Mouse (Mus musculus): ENCODE data around the gene Nfatc2ip. TPM values are rescaled to one million over a fixed set of nuclear protein-coding genes. Genes with fewer than 3 reads are reported as not detected.

Nfatc2ip gene
- polyA plus RNA-seq, 1 experiment from 2014 or later = 2.4 TPM

DNA sequence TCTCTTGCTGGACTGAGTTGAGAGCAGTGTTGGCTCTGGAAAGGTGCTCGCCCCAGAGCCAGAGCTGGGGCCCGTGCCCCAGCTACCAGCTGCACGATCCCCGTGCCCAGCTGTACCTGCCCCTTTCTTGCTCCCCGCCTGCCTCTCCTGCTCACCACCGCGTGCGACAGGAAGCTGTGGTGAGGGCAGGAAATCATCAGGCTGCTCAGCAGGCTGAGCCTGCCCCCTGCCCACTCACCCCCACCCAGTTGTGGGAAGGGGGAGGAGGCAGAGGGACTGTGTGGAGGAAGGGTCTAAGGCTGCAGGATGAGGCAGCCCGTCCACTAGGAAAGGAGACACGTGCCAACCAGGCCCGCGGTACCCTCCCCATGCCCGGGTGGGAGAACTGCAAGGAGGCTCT, 27.1 kb downstream of the Nfatc2ip start, which contains the start of gene Lat:
Gene Lat (minus strand): TSS at position 178 of the 400 bp plus-strand sequence.
- Histone ChIP-seq H3K4me1 (no peaks in the 10 kb centered on the region), H3K4me3 (no peak within 1 kb of the TSS), H3K27ac (no peak within 1 kb of the TSS), H3K4me2 (replicated peaks) (no peak within 1 kb of the TSS), H3K9me3 (no peaks in the 10 kb centered on the region), H3K36me3 (peaks cover 58% of the 10 kb centered on the region), H3K9ac (no peak within 1 kb of the TSS), H3K27me3 (no peaks in the 10 kb centered on the region)
- 72% methylated on average over 13 of the region's 13 CpGs for WGBS
- no peak for ATAC-seq (ENCODE audit: low FRiP score, low read depth)

DNA sequence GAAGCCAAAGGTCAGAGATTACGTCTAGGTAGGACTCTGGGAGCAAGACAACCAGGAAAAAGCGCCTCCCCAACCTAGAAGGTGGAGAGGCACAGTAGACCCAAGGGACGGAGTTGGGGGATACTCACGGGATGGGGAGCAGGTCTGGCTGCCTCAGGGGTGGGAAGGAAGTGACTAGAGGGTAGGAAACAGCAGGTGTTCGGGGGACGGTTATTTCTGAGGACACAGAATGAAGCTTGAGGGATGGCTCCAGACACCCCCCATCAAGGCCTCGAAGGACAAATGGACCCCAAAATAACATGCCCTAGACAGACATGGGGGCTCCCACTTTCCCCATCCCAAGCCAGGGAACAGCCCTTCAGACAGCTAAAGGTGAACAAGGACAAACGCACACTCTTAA, 28.2 kb downstream of the Nfatc2ip start:
- H3K36me3 ChIP-seq = peaks cover 55% of the 10 kb centered on the region
- ATAC-seq (ENCODE audit: low FRiP score, low read depth) = no peak

DNA sequence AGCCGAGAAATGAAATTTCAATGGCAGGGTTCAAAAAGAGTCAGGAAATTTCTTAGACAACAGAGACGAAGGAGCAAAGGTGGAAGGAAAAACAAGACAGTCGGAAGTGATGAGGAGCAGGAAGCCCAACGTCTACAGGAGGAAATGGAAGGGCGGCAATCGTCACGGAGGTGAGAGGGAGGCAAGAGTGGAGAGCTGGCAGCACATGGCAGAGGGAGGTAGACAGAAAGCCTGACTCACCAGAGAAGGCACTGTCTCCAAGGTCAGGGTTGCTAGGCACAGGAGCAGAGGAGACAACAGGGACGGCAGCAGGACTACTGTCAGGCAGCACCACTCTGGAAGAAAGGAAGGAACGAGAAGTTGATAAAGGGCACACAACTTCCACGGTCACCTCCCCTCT, 28.9 kb downstream of the Nfatc2ip start:
- Histone ChIP-seq H3K27ac (no peak overlapping the region), H3K9me3 (no peaks in the 10 kb centered on the region), H3K4me1 (no peaks in the 10 kb centered on the region), H3K27me3 (no peaks in the 10 kb centered on the region), H3K4me2 (replicated peaks) (no peak overlapping the region), H3K4me3 (no peak overlapping the region), H3K9ac (no peak overlapping the region), H3K36me3 (peaks cover 48% of the 10 kb centered on the region)
- ATAC-seq (ENCODE audit: low FRiP score, low read depth) = no peak
- WGBS = 86% methylated on average over 10 of the region's 10 CpGs

More for the DNA sequence above, 28.2 kb downstream of the Nfatc2ip start:
- Histone ChIP-seq H3K9ac (no peak overlapping the region), H3K4me2 (replicated peaks) (no peak overlapping the region), H3K4me1 (no peaks in the 10 kb centered on the region), H3K9me3 (no peaks in the 10 kb centered on the region), H3K27me3 (no peaks in the 10 kb centered on the region), H3K27ac (no peak overlapping the region), H3K4me3 (no peak overlapping the region)
- WGBS = 87% methylated on average over 8 of the region's 8 CpGs

DNA sequence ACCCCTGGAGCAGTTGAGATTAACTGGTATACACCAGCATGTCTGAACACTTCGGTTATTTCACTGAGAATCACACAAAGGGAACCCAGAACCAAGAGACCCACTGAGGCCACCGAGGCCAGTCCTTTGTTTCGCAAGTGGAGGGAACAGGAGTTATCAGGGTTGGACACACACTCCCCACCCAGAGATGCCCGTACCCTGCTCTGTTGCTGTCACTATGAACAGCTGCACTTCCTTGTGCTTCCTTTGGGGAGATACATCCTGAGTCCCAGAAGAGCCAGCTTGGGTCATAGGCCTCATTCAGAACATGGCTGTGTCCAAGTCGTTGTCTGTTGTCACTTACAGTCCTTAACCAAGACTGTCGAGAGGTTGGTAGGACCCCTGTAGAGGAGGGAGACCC, 33.5 kb downstream of the Nfatc2ip start:
- 81% methylated on average over 6 of the region's 6 CpGs for WGBS

DNA sequence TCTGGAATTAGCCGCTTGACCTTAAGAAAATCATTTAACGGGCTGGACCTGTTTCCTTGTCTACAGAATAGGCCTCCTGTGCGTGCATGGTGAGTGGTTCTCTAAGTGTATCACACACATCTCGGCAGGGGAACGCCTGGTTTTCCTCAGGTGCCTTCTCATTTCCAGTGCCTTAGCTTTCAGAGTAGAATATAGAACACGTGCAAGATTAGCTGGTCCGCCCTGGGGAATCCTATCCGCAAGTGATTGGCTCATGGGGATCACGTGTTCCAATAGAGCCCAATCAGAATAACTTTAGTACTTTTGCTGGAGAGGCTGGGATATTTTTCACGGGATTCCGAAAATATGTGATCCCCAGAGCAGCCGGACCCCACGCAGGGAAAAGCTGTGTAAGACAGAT, 37.5 kb downstream of the Nfatc2ip start:
- no peak overlapping the region for H3K9ac ChIP-seq
- no peaks in the 10 kb centered on the region for H3K4me1 ChIP-seq
- no peak overlapping the region for H3K27ac ChIP-seq
- H3K4me3 ChIP-seq = no peak overlapping the region
- H3K9me3 ChIP-seq = no peaks in the 10 kb centered on the region
- no peak for ATAC-seq (ENCODE audit: low FRiP score, low read depth)
- H3K36me3 ChIP-seq = peaks cover 4% of the 10 kb centered on the region; the same call in 1 of the 2 replicates
- no peaks in the 10 kb centered on the region for H3K27me3 ChIP-seq
- H3K4me2 ChIP-seq (replicated peaks) = peak overlapping the region; percentile 16; the same call in 1 of the 2 replicates
- 55% methylated on average over 13 of the region's 13 CpGs for WGBS

More for the DNA sequence above, 33.5 kb downstream of the Nfatc2ip start:
- H3K4me1 ChIP-seq = no peaks in the 10 kb centered on the region
- no peak overlapping the region for H3K9ac ChIP-seq
- H3K4me3 ChIP-seq = no peak overlapping the region
- ATAC-seq (ENCODE audit: low FRiP score, low read depth) = no peak
- no peak overlapping the region for H3K4me2 ChIP-seq (replicated peaks)
- H3K27ac ChIP-seq = no peak overlapping the region
- H3K27me3 ChIP-seq = no peaks in the 10 kb centered on the region
- H3K9me3 ChIP-seq = no peaks in the 10 kb centered on the region
- H3K36me3 ChIP-seq = peaks cover 12% of the 10 kb centered on the region; the same call in 1 of the 2 replicates

DNA sequence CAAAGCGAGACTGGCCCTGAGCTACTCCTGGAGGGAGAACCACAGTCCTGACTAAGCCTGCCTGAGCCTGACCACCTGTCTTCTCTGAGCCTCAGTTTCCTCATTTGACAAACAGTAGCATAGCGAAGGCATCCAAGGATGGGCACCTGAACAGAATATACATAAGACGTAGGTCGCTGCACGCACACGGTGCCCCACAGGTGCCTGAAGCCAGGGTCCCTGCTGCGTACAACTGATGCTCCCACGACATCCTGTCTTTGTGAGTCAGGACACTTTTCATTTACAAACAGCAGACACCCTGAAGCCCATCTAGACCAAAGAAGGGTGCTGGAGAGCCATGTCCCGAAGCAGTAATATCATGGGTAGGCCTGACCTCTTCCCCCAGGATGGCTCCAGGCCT, 38.1 kb downstream of the Nfatc2ip start:
- ATAC-seq (ENCODE audit: low FRiP score, low read depth) = no peak
- Histone ChIP-seq H3K36me3 (no peaks in the 10 kb centered on the region), H3K9ac (no peak overlapping the region), H3K4me1 (no peaks in the 10 kb centered on the region), H3K9me3 (no peaks in the 10 kb centered on the region), H3K27me3 (no peaks in the 10 kb centered on the region; the same call in 1 of the 2 replicates), H3K4me3 (no peak overlapping the region), H3K4me2 (replicated peaks) (no peak overlapping the region), H3K27ac (no peak overlapping the region)
- WGBS = 90% methylated on average over 9 of the region's 9 CpGs

DNA sequence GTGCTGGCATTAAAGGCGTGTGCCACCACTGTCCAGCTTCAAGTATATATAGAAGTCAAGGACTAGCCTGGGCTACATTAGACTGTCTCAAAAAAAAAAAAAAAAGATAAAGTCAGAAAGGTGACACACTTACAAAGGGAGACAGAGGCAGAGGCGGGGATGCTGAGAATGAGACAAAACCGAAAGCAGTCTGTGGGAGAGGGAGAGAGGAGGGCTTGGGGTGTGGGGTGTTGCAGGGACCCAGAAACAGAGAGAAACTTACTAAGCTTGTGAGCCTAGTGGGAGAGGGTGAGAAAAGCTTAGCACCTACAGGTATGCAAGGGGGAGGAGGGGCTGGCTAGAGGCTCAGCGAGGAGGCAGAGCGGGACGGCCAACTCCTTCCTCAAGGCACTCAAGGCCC, 38.7 kb downstream of the Nfatc2ip start:
- no peak for ATAC-seq (ENCODE audit: low FRiP score, low read depth)
- Histone ChIP-seq H3K4me3 (no peak overlapping the region), H3K9me3 (no peaks in the 10 kb centered on the region), H3K27me3 (no peaks in the 10 kb centered on the region; the same call in 1 of the 2 replicates), H3K4me2 (replicated peaks) (no peak overlapping the region), H3K9ac (no peak overlapping the region), H3K36me3 (no peaks in the 10 kb centered on the region), H3K4me1 (no peaks in the 10 kb centered on the region), H3K27ac (no peak overlapping the region)
- WGBS = 77% methylated on average over 6 of the region's 6 CpGs

DNA sequence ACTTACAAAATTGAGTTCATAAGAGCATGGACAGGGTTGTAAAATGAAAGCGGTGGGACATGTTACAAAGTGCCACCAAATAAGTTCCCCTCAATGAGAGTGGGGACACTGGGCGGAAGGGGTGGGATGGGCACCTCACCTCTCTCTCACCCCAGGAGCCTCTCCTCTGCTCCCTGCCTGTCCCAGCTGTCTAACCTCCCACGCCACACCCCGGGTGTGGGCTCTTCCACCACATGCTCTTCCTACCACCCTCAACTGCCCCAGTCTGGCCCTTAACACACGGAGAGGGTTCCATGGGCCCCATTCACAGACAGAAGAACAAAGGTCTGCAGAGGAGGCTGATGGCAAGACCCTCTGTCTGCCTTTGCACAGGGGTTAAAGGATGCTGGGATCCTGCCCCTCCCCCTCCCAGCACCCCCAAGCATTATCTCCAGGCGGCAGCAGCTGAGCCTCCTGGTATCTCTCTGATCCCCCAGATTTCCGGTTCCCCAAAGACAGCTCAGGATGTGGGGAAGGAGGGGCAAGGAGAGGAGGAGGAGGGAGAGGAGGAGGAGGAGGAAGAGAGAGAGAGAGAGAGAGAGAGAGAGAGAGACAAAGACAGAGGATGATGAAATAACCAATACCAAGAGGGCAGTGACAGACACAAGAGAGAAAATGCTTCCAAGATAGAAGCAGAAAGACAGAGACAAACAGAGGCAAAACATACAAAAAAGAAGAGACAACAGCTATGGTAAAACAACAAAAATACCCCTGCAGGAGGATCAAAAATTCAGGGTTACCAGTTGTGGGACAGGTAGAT, 39.5 kb downstream of the Nfatc2ip start:
- no peak for ATAC-seq (ENCODE audit: low FRiP score, low read depth)
- H3K9me3 ChIP-seq = no peaks in the 10 kb centered on the region
- WGBS = 51% methylated on average over 7 of the region's 7 CpGs

DNA sequence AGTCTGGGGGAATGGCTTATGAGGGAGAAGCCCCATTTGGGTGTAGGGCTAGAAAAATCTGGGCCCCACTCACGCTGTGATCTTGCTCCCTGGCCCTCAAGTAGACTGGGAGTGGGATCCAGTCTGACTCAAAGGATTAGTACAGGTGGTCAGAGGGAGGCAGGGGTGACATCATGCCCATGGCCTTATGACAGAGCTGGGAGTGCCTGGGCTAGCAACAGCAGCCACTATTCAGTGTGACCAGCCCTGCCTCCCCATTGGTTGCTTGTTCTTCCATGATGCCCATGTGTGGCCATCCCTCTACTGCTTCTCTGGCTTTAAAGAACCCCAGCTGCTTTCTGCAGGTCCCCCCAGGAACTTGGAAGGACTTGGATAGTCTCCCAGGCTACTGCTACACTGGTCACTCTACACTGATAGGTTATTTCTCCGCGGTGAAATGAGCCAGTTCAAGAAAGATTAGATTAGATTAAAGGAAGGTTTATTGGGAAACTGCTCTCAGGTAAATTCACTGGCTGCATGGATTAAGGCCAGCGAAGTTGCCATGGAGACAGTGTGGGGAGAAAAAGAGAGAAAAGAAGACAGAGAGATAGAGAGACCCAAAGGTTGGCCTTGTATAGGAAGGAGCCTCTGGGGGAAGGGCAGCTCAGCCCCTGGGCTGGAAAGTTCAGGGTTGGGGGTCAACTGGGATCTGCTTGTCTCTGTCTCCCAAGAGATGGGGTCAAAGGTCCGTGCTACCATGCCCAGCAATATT, 40.5 kb downstream of the Nfatc2ip start:
- 64% methylated on average over 5 of the region's 5 CpGs for WGBS
- Histone ChIP-seq H3K4me1 (no peaks in the 10 kb centered on the region), H3K9me3 (no peaks in the 10 kb centered on the region), H3K27ac (no peak overlapping the region), H3K4me2 (replicated peaks) (no peak overlapping the region), H3K4me3 (no peak overlapping the region), H3K27me3 (no peaks in the 10 kb centered on the region; the same call in 1 of the 2 replicates), H3K36me3 (no peaks in the 10 kb centered on the region), H3K9ac (no peak overlapping the region)
- ATAC-seq (ENCODE audit: low FRiP score, low read depth) = no peak

More for the DNA sequence above, 39.5 kb downstream of the Nfatc2ip start:
- Histone ChIP-seq H3K36me3 (no peaks in the 10 kb centered on the region), H3K9ac (no peak overlapping the region), H3K27ac (no peak overlapping the region), H3K4me3 (no peak overlapping the region), H3K4me1 (no peaks in the 10 kb centered on the region), H3K27me3 (no peaks in the 10 kb centered on the region; the same call in 1 of the 2 replicates), H3K4me2 (replicated peaks) (no peak overlapping the region)

DNA sequence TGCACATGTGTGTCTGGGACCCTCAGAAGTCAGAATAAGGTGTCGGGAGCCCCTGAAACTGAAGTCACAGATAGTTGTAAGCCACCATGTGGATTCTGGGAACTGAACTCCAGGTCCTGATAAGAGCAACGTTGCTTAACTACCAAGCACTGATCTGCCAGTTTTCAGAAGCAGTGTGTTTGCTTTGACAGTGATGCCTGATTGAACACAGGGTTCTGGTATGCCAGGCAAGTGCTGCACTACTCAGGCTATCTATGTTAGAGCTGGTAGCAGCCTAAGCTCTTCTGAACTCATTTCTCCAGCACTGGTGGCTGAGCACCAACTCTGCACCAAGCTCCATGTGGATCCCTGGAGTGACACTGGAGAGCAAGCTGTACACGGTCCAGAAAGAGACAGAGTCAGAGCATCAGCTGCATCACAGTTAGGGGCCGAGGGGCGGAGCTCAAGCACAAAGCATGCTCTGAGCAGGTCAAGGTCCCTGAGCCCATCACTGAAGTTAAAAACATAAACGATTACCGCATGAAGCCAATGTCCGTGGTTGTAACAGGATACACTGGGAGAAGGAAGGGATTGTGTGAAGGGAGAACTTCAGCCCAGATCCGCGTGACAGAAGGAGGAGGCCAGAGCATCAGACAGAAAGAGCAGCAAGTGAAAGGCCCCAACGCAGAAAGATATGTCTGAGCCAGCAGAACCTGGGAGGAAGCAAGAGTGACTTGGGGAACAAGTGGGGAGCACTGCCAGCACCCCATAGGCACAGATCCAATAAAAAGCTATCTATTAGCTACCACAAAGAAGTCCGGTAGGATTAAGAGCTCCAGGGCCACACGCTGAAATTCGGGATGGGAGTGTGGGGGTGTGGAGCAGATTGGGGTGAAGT, 41.6 kb downstream of the Nfatc2ip start:
- Histone ChIP-seq H3K9ac (no peak overlapping the region), H3K9me3 (no peaks in the 10 kb centered on the region), H3K36me3 (no peaks in the 10 kb centered on the region), H3K4me2 (replicated peaks) (no peak overlapping the region), H3K27ac (no peak overlapping the region), H3K4me1 (no peaks in the 10 kb centered on the region), H3K27me3 (peaks cover 4% of the 10 kb centered on the region), H3K4me3 (no peak overlapping the region)
- ATAC-seq (ENCODE audit: low FRiP score, low read depth) = no peak
- 61% methylated on average over 14 of the region's 14 CpGs for WGBS

DNA sequence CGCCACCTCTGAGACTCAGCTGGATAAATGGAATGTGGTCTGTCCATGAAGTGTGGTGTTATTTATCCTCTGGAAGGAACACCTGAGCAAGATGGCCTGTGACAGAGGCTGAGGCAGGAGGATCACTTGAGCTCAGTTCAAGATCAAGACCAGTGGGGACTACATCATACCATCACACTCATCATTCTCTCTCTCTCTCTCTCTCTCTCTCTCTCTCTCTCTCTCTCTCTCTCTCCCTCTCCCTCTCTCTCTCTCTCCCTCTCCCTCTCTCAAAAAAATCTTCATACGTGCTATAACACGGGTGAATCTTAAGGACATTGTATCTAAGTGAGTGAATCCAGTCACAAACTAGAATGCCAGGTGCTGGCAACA, 42.6 kb downstream of the Nfatc2ip start:
- Histone ChIP-seq H3K36me3 (no peaks in the 10 kb centered on the region), H3K27me3 (peaks cover 4% of the 10 kb centered on the region), H3K4me2 (replicated peaks) (no peak overlapping the region), H3K4me3 (no peak overlapping the region), H3K4me1 (no peaks in the 10 kb centered on the region), H3K9me3 (no peaks in the 10 kb centered on the region), H3K9ac (no peak overlapping the region), H3K27ac (no peak overlapping the region)
- 79% methylated on average over 3 of the region's 3 CpGs for WGBS
- ATAC-seq (ENCODE audit: low FRiP score, low read depth) = no peak
